Mouse (Mus musculus) kidney, postnatal 14 days (tissue): ENCODE results near the gene Ctsz.
A peak's percentile ranks its signal among the peaks of the same experiment; 100 is the strongest.

ENCODE experiments used
- DNase-seq: peaks from one replicate; pipeline ENCODE4 v3.0.0; 2022; ENCODE audit warnings: mixed read lengths

The Ctsz gene

GRCm38 (mm10) chr2:174439961-174440360 is 1.1 kb upstream of the Ctsz start:
- no peak for DNase-seq

DNA sequence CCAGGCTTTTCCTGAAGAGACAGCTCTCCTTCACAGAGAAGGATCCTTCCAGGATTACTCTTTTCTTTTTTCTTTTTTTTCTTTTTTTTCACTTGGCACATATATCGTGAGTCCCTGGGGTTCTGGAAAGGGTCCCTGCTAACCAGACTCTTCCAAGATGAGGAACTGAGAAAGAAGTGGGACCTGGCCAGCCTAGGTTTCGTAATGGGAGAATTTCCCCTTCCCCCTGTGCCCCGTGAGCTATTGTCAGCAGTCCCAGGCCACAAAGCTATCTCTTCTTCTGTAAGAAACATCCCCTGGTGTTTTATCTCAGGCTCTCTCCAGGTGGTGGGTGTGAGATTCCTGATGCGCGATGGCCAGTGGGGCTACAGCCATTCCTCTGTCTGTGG is 605 bp upstream of the Ctsz start:
- DNase-seq = no peak

- DNase-seq = no peak
Observed at GRCm38 (mm10) chr2:174438181-174438580, 658 bp downstream of the Ctsz start.

- DNase-seq = no peak
Observed at GRCm38 (mm10) chr2:174437697-174437982, 1.2 kb downstream of the Ctsz start.

DNA sequence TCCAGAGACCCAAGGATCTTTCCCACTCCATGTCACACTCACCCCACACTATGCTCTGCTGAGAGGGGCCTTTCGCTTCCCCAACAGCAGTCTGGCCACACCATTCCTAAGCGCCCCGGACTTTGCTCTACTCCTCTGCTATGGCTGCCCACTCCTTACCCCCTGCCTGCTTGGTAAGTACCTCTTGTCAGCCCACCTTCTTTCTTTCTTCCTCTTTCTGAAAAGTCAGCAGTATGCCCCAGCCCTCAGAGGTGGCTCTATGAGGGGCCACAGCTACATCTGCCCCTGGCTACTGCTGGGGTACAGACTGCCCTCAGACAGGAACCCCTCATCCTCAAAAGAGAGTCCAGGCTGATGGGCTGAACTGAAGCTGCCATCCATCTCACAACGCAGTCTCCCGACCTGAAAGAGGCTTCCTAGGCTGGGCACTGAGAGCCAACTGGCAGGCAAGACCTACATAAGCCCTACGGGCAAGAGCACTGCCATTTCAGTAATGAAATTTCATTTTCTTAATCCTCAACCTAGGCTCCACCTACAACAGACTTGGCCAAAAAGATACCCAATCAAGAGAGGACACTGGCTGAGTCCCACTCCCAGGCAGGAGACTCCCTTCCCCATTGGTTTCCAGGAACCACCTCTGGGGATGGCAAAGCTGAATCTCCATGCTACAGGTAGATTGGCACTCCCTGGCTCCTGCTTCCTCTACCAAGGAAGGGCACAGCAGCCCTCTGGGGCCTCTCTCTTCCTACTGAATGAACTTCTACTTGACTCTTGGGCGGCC is 1.7 kb downstream of the Ctsz start:
- no peak for DNase-seq

DNA sequence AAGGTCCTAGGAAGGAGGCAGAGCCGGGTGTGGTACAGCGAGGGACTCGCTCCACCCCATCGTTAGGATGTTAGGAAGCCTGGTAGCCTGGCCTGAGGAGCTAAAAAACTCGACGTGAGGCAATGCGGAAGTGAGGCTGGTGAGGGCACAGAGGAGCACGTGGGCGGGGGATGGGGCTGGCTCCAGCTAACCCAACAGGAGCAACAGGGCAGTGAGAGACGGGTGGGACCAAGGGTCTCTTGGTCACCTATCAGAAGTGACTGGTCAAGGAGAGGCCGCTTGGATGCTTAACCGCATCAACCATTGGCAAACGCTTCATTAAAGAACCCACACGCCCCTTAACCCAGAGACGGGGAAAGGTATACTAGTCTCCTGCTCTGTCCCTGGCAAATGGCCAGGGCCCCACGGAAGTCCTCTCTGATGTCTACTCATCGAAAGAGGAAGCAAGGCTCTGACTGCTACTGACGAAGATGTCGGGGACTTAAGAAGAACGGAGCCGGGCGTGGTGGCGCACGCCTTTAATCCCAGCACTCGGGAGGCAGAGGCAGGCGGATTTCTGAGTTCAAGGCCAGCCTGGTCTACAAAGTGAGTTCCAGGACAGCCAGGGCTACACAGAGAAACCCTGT is 2.6 kb downstream of the Ctsz start:
- no peak for DNase-seq

- DNase-seq = no peak
Observed at GRCm38 (mm10) chr2:174434943-174435342, 3.9 kb downstream of the Ctsz start.

DNA sequence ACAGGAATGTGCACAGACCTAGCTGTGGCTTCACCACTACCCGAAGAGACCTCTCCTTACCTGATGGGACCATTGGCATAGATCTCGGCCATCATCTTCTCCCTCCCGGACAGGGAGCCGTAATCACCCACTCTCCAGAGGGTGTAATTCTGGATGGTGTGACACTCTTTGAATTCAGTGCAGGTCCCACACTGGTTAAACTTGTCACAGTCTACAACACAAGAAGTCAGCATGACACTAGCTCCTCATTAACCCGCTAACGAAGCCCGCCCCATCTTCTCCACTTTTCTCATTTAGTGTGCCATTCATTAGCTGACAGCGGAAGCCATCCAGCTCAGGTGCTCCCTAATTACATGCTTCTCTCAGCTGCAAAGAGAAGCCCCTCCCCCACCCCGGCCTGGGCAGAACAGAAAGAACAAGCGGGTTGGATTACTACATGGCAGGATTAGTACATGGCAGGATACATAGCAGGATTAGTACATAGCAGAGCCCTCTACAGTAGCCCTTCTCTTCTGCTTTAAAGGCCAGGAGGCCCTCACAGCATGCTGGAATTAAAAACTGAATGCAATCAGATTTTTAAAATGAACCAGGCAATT is 9.7 kb downstream of the Ctsz start:
- DNase-seq = no peak

DNA sequence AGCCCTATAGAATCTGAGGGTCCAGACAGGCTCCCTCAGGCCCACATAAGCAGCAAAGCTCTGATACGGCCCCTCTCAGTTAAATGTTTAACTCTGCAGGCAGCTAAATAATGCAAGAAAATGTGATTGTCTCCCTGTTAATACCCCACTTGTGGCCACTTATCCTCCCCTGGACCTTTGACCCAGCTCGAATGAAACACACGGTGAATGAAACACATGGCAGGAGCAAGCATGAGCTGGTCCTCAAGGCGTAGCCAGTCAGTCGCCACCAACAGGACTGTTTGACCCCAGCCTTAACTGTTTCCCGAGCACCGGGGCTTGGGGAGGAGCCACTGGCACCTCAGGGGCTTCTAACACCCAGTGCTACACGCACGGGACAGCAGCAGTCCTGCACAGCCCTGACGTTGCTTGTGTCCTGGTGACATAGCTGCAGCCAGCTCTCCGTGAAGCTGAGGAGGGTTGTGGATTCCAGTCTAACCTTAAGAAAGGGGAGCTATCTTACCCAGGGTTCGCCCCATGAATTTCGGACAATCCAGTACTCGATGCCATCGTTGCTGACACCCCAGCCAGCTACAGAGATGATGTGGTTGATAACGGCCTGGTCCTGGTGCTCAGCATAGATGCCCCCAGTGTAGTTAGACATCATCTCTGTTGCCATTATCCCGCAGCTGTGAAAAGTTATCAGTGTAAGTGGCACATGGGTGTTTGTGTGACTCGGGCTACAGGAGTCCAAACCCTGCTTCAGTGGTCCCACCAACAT is 10.6 kb downstream of the Ctsz start:
- no peak for DNase-seq

DNA sequence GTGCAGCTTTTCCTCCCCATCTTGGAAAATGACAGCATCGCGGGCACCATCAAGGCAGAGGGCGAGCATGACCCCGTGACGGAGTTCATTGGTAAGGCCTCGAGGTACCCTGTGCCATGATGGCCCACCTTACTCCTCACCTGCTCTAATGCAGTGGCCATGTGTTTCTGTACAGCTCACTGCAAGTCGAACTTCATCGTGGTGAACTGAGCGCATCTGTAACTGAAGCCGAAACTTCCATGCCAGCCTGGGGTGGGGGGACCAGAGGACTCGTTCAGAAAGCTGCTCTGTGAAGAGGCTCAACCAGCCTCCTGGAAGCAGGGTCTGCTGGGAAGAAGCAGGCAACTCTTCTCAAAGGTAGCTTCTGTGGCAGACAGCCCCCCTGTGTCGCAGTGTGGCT is 12.0 kb downstream of the Ctsz start:
- DNase-seq = no peak

- no peak for DNase-seq
Observed at GRCm38 (mm10) chr2:174424301-174425085, 14.3 kb downstream of the Ctsz start.

GRCm38 (mm10) chr2:174421107-174421506 is 17.7 kb downstream of the Ctsz start:
- no peak for DNase-seq

DNA sequence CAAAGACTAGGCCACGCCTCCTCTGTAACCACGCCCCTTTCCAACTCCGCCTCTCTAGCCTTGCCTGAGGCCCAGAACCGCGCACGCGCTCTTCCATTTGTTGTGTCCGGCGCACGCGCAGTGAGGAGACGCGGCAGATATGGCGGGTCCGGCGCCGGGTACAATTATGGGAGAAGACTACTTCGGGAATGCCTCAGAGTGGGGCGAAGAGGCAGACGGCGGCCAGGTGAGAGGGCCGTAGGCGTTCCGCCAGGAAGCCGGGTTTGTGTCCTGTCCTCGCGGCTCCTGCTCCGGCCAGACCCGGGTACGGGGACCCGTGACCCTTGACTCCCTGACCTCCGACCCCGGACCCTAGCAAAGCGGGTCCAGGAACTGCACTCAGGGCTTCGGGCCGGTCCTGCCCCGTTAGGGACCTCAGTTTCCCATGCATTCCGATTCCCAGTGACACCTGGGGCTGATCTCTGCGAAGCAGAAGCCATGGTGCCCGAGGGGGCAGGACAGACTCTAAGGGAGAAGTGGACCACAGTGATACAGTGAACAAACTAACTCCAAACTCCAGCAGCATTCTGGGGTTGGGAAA is 23.0 kb downstream of the Ctsz start, which contains the start of gene Nelfcd:
Nelfcd (plus strand) TSS at position 74 of the 580 bp plus-strand sequence.
- DNase-seq = peak; percentile 96

- no peak for DNase-seq
Observed at GRCm38 (mm10) chr2:174415001-174415730, 23.7 kb downstream of the Ctsz start.

DNA sequence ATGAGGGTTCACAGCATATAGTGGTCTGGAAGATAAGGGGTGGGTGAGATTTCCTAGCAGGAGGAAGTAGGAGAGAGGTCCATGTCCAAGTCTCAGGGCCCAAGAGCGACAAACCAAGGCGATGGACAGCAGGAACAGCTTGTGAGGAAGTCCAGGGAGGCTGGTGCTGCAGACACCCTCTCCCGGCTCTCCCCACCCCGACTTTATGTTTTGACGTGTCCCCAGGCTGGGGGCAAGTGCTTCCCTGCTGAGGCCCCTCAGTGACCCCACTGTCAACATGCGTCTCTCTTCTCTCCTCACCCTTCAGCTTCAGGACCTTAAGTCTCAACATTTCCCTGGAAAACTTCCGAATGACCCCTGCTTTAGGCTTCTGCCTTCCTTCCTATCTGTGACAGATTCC is 25.7 kb downstream of the Ctsz start:
- DNase-seq = no peak

- no peak for DNase-seq
Observed at GRCm38 (mm10) chr2:174410222-174410621, 28.6 kb downstream of the Ctsz start.

DNA sequence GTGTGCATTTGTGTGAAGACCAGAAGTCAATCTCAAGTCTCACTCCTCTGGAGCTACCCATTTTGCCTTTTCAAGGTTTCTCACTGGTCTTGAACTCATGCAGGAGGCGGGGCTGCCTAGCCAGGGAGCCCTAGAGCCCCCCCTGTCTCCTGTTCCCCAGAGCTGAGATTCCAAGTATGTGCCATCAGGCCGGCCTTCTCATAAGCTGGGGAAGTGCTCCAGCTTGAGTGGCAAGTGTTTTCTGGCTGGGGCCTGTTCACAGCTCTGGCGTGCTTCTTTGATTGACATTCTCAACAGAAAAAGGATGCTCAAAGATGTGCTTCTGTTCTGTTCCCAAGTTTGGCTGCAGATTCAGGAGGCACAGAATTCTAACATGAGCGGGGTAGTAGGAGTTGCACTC is 38.4 kb downstream of the Ctsz start:
- DNase-seq = no peak

- no peak for DNase-seq
Observed at GRCm38 (mm10) chr2:174397881-174398280, 41.0 kb downstream of the Ctsz start.

GRCm38 (mm10) chr2:174397065-174397464 is 41.8 kb downstream of the Ctsz start:
- no peak for DNase-seq

DNA sequence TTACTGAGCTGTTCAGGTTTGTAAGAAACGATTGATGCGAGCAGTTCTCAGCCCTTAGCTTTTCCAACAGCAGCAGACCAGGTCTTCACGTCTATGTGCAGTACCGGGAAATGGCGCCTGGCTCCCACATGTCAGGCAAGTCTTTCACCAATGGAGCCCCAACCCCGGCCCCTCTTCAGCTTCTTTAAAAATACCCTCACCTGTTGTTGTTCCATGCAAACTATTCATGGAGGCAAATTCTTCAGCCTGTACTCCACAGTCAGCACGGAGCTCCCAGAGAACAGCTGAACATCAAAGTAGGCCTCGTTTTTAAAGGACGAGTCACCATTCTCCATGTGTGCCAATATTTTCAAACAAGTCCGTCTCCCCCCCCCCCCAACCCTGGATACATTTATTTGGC is 42.2 kb downstream of the Ctsz start:
- no peak for DNase-seq

DNA sequence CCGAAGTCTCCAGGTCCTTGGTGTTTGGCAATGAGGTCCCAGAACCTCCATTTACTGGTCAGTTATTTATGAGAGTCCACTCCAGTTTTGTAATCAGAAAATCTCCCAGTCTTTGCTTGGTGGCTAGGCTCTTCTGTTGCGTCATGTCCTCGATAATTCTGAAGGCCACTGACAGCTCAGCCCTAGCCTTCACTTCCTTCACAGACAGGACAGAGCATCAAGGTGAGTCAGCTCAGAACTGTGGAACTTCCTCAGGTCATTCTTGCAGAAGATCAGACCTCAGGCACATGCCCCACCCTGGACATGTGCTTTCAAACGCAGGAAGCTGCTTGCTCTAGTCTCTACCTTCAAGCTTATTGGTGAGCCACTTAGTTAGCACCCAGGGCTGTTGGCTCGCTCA is 45.5 kb downstream of the Ctsz start:
- DNase-seq = no peak

DNA sequence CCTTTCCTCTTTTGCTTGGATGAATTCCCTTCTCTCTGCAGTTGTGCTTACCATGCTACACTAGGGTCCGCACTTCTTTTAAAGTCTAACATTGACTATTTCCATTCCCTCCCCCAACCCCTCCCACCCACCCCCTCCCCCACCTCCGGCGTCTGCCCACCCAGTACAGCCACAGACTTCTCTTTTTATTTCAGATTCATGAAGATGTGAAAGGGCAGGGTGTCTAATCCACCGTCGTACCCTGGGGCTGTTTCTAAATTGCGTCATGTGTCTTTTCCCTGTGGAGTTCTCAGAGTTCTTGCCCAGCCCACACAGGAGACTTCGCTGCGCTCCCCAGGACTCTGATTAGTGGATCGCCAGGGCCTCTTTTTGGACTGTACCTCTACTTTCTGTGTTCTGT is 46.3 kb downstream of the Ctsz start:
- DNase-seq = no peak
